Mouse (Mus musculus): ENCODE measurements around the gene Pfkm. TPM values are rescaled to one million over a fixed set of nuclear protein-coding genes. Genes with fewer than 3 reads are reported as not detected.

Gene Pfkm
- polyA plus RNA-seq, 1 experiment from 2014 or later = 31.7 TPM

GRCm38 (mm10) chr15:98131942-98132655, 39.7 kb downstream of the Pfkm start:
- ATAC-seq = no peak
- no peaks in the 10 kb centered on the region for H3K9me3 ChIP-seq (ENCODE audit: control insufficient read depth, low read length)
- WGBS = 83% methylated on average over 15 of the region's 15 CpGs
- no peak overlapping the region for H3K4me3 ChIP-seq (ENCODE audit: low read length)
- no peak overlapping the region for H3K9ac ChIP-seq (ENCODE audit: low read depth, low read length)
- H3K4me2 ChIP-seq (ENCODE audit: low read depth, low read length) = no peak overlapping the region
- H3K4me1 ChIP-seq (ENCODE audit: control insufficient read depth, insufficient read depth, low read length) = no peaks in the 10 kb centered on the region
- H3K27me3 ChIP-seq (replicated peaks; ENCODE audit: control insufficient read depth, insufficient read depth, low read length) = no peaks in the 10 kb centered on the region
- H3K27ac ChIP-seq (ENCODE audit: low read length) = no peak overlapping the region
- peaks cover 13% of the 10 kb centered on the region for H3K36me3 ChIP-seq (ENCODE audit: control insufficient read depth, insufficient read depth, low read length)

- Histone ChIP-seq H3K4me3 (ENCODE audit: low read length) (no peak overlapping the region), H3K4me2 (ENCODE audit: low read depth, low read length) (no peak overlapping the region), H3K27ac (ENCODE audit: low read length) (no peak overlapping the region), H3K9ac (ENCODE audit: low read depth, low read length) (no peak overlapping the region), H3K9me3 (ENCODE audit: control insufficient read depth, low read length) (no peaks in the 10 kb centered on the region), H3K36me3 (ENCODE audit: control insufficient read depth, insufficient read depth, low read length) (peaks cover 13% of the 10 kb centered on the region), H3K27me3 (replicated peaks; ENCODE audit: control insufficient read depth, insufficient read depth, low read length) (no peaks in the 10 kb centered on the region), H3K4me1 (ENCODE audit: control insufficient read depth, insufficient read depth, low read length) (no peaks in the 10 kb centered on the region)
- no peak for ATAC-seq
- WGBS = 90% methylated on average over 3 of the region's 3 CpGs
Measured at GRCm38 (mm10) chr15:98133471-98133870, 41.1 kb downstream of the Pfkm start.

GRCm38 (mm10) chr15:98134034-98134433, 41.6 kb downstream of the Pfkm start:
- H3K27me3 ChIP-seq (replicated peaks; ENCODE audit: control insufficient read depth, insufficient read depth, low read length) = no peaks in the 10 kb centered on the region
- no peak overlapping the region for H3K9ac ChIP-seq (ENCODE audit: low read depth, low read length)
- no peak for ATAC-seq
- no peaks in the 10 kb centered on the region for H3K9me3 ChIP-seq (ENCODE audit: control insufficient read depth, low read length)
- no peak overlapping the region for H3K4me3 ChIP-seq (ENCODE audit: low read length)
- 90% methylated on average over 4 of the region's 4 CpGs for WGBS
- H3K36me3 ChIP-seq (ENCODE audit: control insufficient read depth, insufficient read depth, low read length) = peaks cover 13% of the 10 kb centered on the region
- H3K4me1 ChIP-seq (ENCODE audit: control insufficient read depth, insufficient read depth, low read length) = no peaks in the 10 kb centered on the region
- no peak overlapping the region for H3K27ac ChIP-seq (ENCODE audit: low read length)
- no peak overlapping the region for H3K4me2 ChIP-seq (ENCODE audit: low read depth, low read length)

GRCm38 (mm10) chr15:98134666-98135065, 42.3 kb downstream of the Pfkm start:
- H3K27ac ChIP-seq (ENCODE audit: low read length) = no peak overlapping the region
- H3K27me3 ChIP-seq (replicated peaks; ENCODE audit: control insufficient read depth, insufficient read depth, low read length) = no peaks in the 10 kb centered on the region
- H3K36me3 ChIP-seq (ENCODE audit: control insufficient read depth, insufficient read depth, low read length) = peaks cover 13% of the 10 kb centered on the region
- no peak for ATAC-seq
- H3K9ac ChIP-seq (ENCODE audit: low read depth, low read length) = no peak overlapping the region
- no peak overlapping the region for H3K4me3 ChIP-seq (ENCODE audit: low read length)
- WGBS = 85% methylated on average over 3 of the region's 3 CpGs
- no peaks in the 10 kb centered on the region for H3K9me3 ChIP-seq (ENCODE audit: control insufficient read depth, low read length)
- H3K4me2 ChIP-seq (ENCODE audit: low read depth, low read length) = no peak overlapping the region
- no peaks in the 10 kb centered on the region for H3K4me1 ChIP-seq (ENCODE audit: control insufficient read depth, insufficient read depth, low read length)

DNA sequence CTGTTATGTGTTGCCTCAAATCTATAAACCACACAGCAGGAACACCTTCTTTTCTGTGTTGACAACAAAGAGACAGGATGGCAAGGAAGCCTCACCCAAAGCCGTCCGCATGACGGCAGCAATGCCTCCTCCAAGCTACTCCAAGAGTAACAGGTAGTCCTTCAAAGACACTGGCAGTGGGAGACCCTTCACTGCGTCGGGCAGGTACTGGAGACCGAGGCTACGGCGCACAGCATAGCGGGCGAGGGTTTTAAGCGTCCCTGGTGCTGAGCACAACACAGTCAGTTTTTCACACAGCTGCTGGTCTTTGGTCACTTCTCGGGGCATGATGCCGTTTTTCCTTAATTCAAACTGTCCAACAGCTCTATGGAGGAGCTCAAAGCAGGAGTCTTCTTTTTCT, 43.3 kb downstream of the Pfkm start:
- Histone ChIP-seq H3K36me3 (ENCODE audit: control insufficient read depth, insufficient read depth, low read length) (peaks cover 16% of the 10 kb centered on the region), H3K4me2 (ENCODE audit: low read depth, low read length) (no peak overlapping the region), H3K27ac (ENCODE audit: low read length) (no peak overlapping the region), H3K9me3 (ENCODE audit: control insufficient read depth, low read length) (no peaks in the 10 kb centered on the region), H3K4me1 (ENCODE audit: control insufficient read depth, insufficient read depth, low read length) (no peaks in the 10 kb centered on the region), H3K9ac (ENCODE audit: low read depth, low read length) (no peak overlapping the region), H3K4me3 (ENCODE audit: low read length) (no peak overlapping the region), H3K27me3 (replicated peaks; ENCODE audit: control insufficient read depth, insufficient read depth, low read length) (no peaks in the 10 kb centered on the region)
- ATAC-seq = no peak
- 96% methylated on average over 13 of the region's 13 CpGs for WGBS

DNA sequence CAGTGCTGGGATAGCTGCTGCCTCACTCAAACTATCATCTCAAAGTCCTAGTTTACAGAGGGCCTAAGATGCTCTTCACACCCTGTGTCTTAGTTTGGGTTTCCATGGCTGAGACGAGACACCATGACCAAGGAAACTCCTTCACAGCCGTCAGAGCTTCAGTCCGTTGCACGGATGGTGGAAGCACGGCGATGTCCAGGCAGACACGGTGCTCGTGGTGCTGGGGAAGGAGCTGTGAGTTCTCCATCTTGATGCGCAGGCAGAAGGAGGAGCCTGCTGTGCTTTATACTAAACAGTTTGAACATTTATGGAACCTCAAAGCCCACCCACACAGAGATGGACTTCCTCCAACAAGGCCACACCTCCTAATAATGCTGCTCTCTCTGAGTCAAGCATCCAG, 44.5 kb downstream of the Pfkm start:
- Histone ChIP-seq H3K4me2 (ENCODE audit: low read depth, low read length) (no peak overlapping the region), H3K9me3 (ENCODE audit: control insufficient read depth, low read length) (no peaks in the 10 kb centered on the region), H3K27ac (ENCODE audit: low read length) (no peak overlapping the region), H3K36me3 (ENCODE audit: control insufficient read depth, insufficient read depth, low read length) (peaks cover 24% of the 10 kb centered on the region), H3K27me3 (replicated peaks; ENCODE audit: control insufficient read depth, insufficient read depth, low read length) (no peaks in the 10 kb centered on the region), H3K4me3 (ENCODE audit: low read length) (no peak overlapping the region), H3K9ac (ENCODE audit: low read depth, low read length) (no peak overlapping the region), H3K4me1 (ENCODE audit: control insufficient read depth, insufficient read depth, low read length) (no peaks in the 10 kb centered on the region)
- 94% methylated on average over 9 of the region's 9 CpGs for WGBS
- ATAC-seq = no peak

DNA sequence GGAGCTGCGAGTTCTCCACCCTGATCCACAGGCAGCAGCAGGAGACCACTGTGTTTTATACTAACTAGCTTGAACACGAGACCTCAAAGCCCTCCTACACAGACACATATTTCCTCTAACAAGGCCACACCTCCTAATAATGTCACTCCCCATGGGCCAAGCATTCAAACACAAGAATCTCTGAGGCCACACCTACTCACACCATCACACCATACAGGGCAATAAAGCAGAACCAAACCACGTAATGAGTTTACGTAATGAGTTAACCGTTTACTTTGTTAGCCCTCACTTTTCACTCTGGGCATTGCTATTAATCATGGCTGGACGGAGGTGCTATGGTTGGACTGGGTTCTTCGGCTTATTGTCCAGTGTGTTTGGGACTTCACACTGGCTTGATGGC, 47.4 kb downstream of the Pfkm start:
- ATAC-seq = peak; percentile 91
- Histone ChIP-seq H3K36me3 (ENCODE audit: control insufficient read depth, insufficient read depth, low read length) (peaks cover 19% of the 10 kb centered on the region), H3K27ac (ENCODE audit: low read length) (peak overlapping the region; percentile 63), H3K4me2 (ENCODE audit: low read depth, low read length) (no peak overlapping the region), H3K4me3 (ENCODE audit: low read length) (no peak overlapping the region), H3K9ac (ENCODE audit: low read depth, low read length) (no peak overlapping the region), H3K27me3 (replicated peaks; ENCODE audit: control insufficient read depth, insufficient read depth, low read length) (no peaks in the 10 kb centered on the region), H3K9me3 (ENCODE audit: control insufficient read depth, low read length) (no peaks in the 10 kb centered on the region), H3K4me1 (ENCODE audit: control insufficient read depth, insufficient read depth, low read length) (peaks cover 6% of the 10 kb centered on the region)
- WGBS = 54% methylated on average over 7 of the region's 7 CpGs

DNA sequence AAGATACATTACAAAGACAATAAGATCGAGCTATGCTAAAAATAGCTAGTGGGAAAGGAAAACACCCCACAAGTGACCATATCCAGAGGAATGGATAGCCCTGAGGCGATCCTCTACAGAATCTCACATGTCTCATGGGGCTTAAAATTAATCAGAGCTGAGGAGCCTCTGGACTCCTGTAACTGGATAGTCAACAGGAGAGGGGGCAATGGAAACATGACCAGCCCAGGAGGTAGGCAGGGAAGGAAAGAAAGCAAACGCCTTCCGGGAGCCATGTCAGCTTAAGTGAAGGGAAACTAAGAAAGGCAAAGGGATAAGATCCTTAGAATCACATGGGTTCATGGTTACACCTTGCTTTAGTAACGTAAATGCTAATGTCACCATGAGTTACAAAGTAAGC, 48.4 kb downstream of the Pfkm start:
- ATAC-seq = no peak
- Histone ChIP-seq H3K27ac (ENCODE audit: low read length) (no peak overlapping the region), H3K36me3 (ENCODE audit: control insufficient read depth, insufficient read depth, low read length) (peaks cover 13% of the 10 kb centered on the region)

GRCm38 (mm10) chr15:98142515-98142914, 50.1 kb downstream of the Pfkm start:
- 88% methylated on average over 9 of the region's 10 CpGs for WGBS
- Histone ChIP-seq H3K36me3 (ENCODE audit: control insufficient read depth, insufficient read depth, low read length) (peaks cover 13% of the 10 kb centered on the region), H3K4me1 (ENCODE audit: control insufficient read depth, insufficient read depth, low read length) (peaks cover 7% of the 10 kb centered on the region), H3K27ac (ENCODE audit: low read length) (no peak overlapping the region), H3K4me2 (ENCODE audit: low read depth, low read length) (no peak overlapping the region), H3K9me3 (ENCODE audit: control insufficient read depth, low read length) (no peaks in the 10 kb centered on the region), H3K9ac (ENCODE audit: low read depth, low read length) (no peak overlapping the region), H3K27me3 (replicated peaks; ENCODE audit: control insufficient read depth, insufficient read depth, low read length) (no peaks in the 10 kb centered on the region), H3K4me3 (ENCODE audit: low read length) (no peak overlapping the region)
- no peak for ATAC-seq

More for the DNA sequence above, 48.4 kb downstream of the Pfkm start:
- WGBS = 94% methylated on average over 5 of the region's 5 CpGs
- no peaks in the 10 kb centered on the region for H3K9me3 ChIP-seq (ENCODE audit: control insufficient read depth, low read length)
- H3K9ac ChIP-seq (ENCODE audit: low read depth, low read length) = no peak overlapping the region
- H3K4me1 ChIP-seq (ENCODE audit: control insufficient read depth, insufficient read depth, low read length) = peaks cover 7% of the 10 kb centered on the region
- H3K27me3 ChIP-seq (replicated peaks; ENCODE audit: control insufficient read depth, insufficient read depth, low read length) = no peaks in the 10 kb centered on the region
- H3K4me2 ChIP-seq (ENCODE audit: low read depth, low read length) = no peak overlapping the region
- H3K4me3 ChIP-seq (ENCODE audit: low read length) = no peak overlapping the region
